Mouse (Mus musculus): ENCODE data around the gene Zfp11.

The Zfp11 gene

GRCm38 (mm10) chr5:129607476-129607875, 62.4 kb downstream of the Zfp11 start:
- DNase-seq, result no peak

Data from kidney, adult 18-20 months (tissue).